Mouse (Mus musculus) heart, embryonic 12.5 days (tissue): ENCODE results near the gene Glrp1. TPM values are rescaled to one million over a fixed set of nuclear protein-coding genes. Genes with fewer than 3 reads are reported as not detected.
A peak's percentile ranks its signal among the peaks of the same experiment; 100 is the strongest.

Source experiments
- ATAC-seq: fragments of 200-750 bp; cut with Nextera tagmentation; 2 replicates; pipeline ENCODE4 v1.8.0; 2017; ENCODE audit warnings: moderate TSS enrichment, moderate library complexity; ENCODE audit not compliant: insufficient number of reproducible peaks, low FRiP score
- H3K27ac ChIP-seq: fragments of 300-500 bp; sonication (generic); 2 replicates; pipeline ENCODE4 v1.5.1; 2016; ENCODE audit warnings: mild to moderate bottlenecking, moderate library complexity; ENCODE audit not compliant: poor library complexity, severe bottlenecking
- H3K27me3 ChIP-seq: fragments of 300-500 bp; sonication (generic); replicated peaks from 2 replicates; pipeline ENCODE4 v1.6.1; 2016; ENCODE audit warnings: mild to moderate bottlenecking, moderate library complexity
- H3K36me3 ChIP-seq: fragments of 300-500 bp; sonication (generic); 2 replicates; pipeline ENCODE4 v1.6.1; 2016; ENCODE audit warnings: mild to moderate bottlenecking, moderate library complexity
- H3K4me1 ChIP-seq: fragments of 300-500 bp; sonication (generic); replicated peaks from 2 replicates; pipeline ENCODE4 v1.6.1; 2016; ENCODE audit warnings: mild to moderate bottlenecking
- H3K4me2 ChIP-seq: fragments of 300-500 bp; sonication (generic); 2 replicates; pipeline ENCODE4 v1.6.1; 2016; ENCODE audit warnings: mild to moderate bottlenecking, moderate library complexity
- H3K4me3 ChIP-seq: fragments of 300-500 bp; sonication (generic); 2 replicates; pipeline ENCODE4 v1.5.1; 2016; ENCODE audit warnings: mild to moderate bottlenecking
- H3K9ac ChIP-seq: fragments of 300-500 bp; sonication (generic); 2 replicates; pipeline ENCODE4 v1.6.1; 2016; ENCODE audit warnings: mild to moderate bottlenecking, moderate library complexity
- H3K9me3 ChIP-seq: fragments of 300-500 bp; sonication (generic); replicated peaks from 2 replicates; pipeline ENCODE4 v1.6.1; 2016; ENCODE audit warnings: mild to moderate bottlenecking, moderate library complexity
- WGBS: fragments of 180-500 bp; shearing (Covaris S2); methylation state at CpG from one replicate; pipeline ENCODE4 v1.1.7; 2016; 5-methylcytosine and 5-hydroxymethylcytosine counted together
- polyA plus RNA-seq: library from polyadenylated mRNA; unstranded; fragments of >200 nt; fragmentation: Nextera tagmentation; extraction: Ambion mirVana; gene quantifications from 2 replicates; pipeline ENCODE4 v1.2.1, GENCODE M21; 2016

Gene Glrp1
- polyA plus RNA-seq, 1 experiment from 2014 or later, result 0.11 TPM

DNA sequence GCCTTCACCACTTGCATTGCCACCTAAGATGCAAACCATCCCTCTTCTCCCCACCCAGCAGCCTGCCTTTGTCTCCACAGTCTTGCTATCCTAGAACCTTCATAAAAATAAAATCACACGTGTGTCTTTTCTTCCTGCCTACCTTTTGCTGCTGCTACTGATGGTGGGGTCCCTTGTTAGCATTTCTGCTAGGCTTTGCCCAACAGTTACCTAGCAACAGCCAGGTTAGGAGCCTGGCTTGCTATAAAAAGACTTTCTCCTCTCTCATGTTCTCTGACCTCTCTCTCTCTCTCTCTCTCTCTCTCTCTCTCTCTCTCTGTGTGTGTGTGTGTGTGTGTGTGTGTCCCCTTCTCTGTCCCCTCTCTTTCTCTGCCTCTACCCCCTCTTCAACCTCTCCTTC is 48.8 kb downstream of the Glrp1 start:
- Histone ChIP-seq H3K4me2 (no peak overlapping the region), H3K9ac (no peak overlapping the region), H3K4me1 (peaks cover 19% of the 10 kb centered on the region), H3K4me3 (no peak overlapping the region), H3K27me3 (no peaks in the 10 kb centered on the region), H3K27ac (no peak overlapping the region), H3K36me3 (no peaks in the 10 kb centered on the region), H3K9me3 (peaks cover 6% of the 10 kb centered on the region; the same call in 1 of the 2 replicates)
- ATAC-seq, result no peak
- 20% methylated on average over 1 of the region's 1 CpGs for WGBS

- no peak for ATAC-seq
- Histone ChIP-seq H3K9ac (no peak overlapping the region), H3K4me2 (no peak overlapping the region), H3K36me3 (no peaks in the 10 kb centered on the region), H3K4me3 (no peak overlapping the region), H3K27ac (no peak overlapping the region), H3K27me3 (no peaks in the 10 kb centered on the region), H3K9me3 (peaks cover 6% of the 10 kb centered on the region; the same call in 1 of the 2 replicates), H3K4me1 (peaks cover 19% of the 10 kb centered on the region)
- 84% methylated on average over 5 of the region's 5 CpGs for WGBS
Measured at GRCm38 (mm10) chr1:88459655-88460054, 50.2 kb downstream of the Glrp1 start.

DNA sequence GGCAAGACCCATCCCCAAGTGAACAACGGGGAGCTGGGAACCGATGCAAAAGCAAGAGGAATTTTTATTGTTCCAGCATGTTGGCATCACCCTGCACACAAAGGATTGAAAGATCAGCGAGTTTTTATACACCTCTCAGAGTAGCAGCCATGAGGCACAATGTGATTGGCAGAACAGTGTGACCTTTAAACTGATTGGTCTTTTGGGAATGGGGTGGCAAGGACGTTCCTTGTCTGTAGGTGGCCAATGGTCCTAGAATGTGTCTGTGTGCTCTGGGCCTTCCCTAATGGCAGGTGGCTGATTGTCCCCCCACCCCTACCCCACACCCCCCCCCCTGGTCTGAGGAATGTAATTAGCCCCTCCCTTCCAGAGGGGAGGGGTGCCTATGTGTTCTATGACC is 50.7 kb downstream of the Glrp1 start:
- no peaks in the 10 kb centered on the region for H3K27me3 ChIP-seq
- H3K9me3 ChIP-seq, result peaks cover 6% of the 10 kb centered on the region; the same call in 1 of the 2 replicates
- no peak overlapping the region for H3K4me2 ChIP-seq
- WGBS, result 87% methylated on average over 4 of the region's 4 CpGs
- peaks cover 19% of the 10 kb centered on the region for H3K4me1 ChIP-seq
- no peak overlapping the region for H3K4me3 ChIP-seq
- H3K27ac ChIP-seq, result no peak overlapping the region
- no peak for ATAC-seq
- no peaks in the 10 kb centered on the region for H3K36me3 ChIP-seq
- H3K9ac ChIP-seq, result no peak overlapping the region

DNA sequence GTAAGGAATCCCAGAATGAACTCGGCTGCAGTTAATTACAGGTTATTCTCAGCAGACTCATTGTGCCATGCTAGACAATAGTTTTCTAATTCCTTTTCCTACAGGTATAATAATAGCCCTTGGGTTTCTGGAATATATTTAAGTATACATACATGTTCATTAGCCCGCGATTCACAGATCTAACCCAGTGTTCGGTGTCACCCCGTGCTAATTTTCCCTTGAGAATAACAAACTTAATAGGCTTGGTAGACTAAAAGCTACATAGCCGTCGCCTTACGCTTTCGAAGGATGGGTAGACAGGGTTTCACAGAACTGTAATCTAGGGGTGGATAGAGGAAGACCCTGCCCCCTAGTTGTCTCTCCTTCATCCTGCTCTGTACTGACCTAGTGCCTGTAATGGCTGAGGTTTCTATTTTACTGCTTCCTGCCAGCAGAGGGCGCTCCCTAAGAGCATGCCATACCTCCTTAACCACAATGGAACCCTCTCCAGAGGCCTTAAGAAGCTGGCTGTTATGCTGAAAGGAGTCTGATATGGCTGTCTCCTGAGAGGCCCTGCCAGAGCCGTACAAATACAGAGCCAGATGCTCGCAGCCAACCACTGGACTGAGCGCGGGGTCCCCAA is 53.3 kb downstream of the Glrp1 start:
- H3K9ac ChIP-seq, result no peak overlapping the region
- H3K4me2 ChIP-seq, result no peak overlapping the region
- peaks cover 7% of the 10 kb centered on the region for H3K4me1 ChIP-seq
- no peak overlapping the region for H3K27ac ChIP-seq
- no peaks in the 10 kb centered on the region for H3K27me3 ChIP-seq
- H3K4me3 ChIP-seq, result no peak overlapping the region
- peak; percentile 39; the same call in 1 of the 2 replicates for ATAC-seq
- 53% methylated on average over 14 of the region's 14 CpGs for WGBS
- H3K36me3 ChIP-seq, result no peaks in the 10 kb centered on the region
- peaks cover 6% of the 10 kb centered on the region; the same call in 1 of the 2 replicates for H3K9me3 ChIP-seq

- Histone ChIP-seq H3K9ac (no peak overlapping the region), H3K27ac (no peak overlapping the region), H3K4me1 (0 out of 2 replicates have a peak, but pooled peaks cover 2% of the 10 kb centered on the region), H3K4me2 (no peak overlapping the region), H3K4me3 (no peak overlapping the region), H3K9me3 (peaks cover 6% of the 10 kb centered on the region; the same call in 1 of the 2 replicates), H3K36me3 (no peaks in the 10 kb centered on the region), H3K27me3 (no peaks in the 10 kb centered on the region)
- ATAC-seq, result no peak
- 38% methylated on average over 3 of the region's 3 CpGs for WGBS
Measured at GRCm38 (mm10) chr1:88455761-88456160, 54.1 kb downstream of the Glrp1 start.

DNA sequence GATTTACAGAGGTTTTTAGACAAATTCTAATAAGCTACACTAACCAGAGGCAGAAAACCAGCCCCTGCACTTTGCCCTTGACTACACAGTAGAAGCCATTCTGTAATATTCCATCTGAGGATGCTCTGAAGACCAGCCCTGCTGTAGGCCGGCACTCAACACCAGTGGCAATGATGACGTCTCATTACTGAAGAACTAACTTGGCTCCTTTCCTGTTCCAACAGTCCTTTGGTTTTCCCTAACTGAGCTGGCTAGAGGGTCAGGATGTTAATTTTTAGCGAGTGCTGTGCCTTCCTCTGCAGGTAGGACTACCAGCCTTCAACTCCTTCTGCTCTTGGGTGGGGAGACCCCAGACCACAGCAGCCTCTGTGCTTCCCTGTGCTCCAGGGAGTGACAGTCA is 55.2 kb downstream of the Glrp1 start:
- WGBS, result 36% methylated on average over 3 of the region's 3 CpGs
- Histone ChIP-seq H3K27ac (no peak overlapping the region), H3K4me1 (0 out of 2 replicates have a peak, but pooled peaks cover 2% of the 10 kb centered on the region), H3K36me3 (no peaks in the 10 kb centered on the region), H3K27me3 (no peaks in the 10 kb centered on the region), H3K9me3 (peaks cover 6% of the 10 kb centered on the region; the same call in 1 of the 2 replicates), H3K4me2 (no peak overlapping the region), H3K4me3 (no peak overlapping the region), H3K9ac (no peak overlapping the region)
- no peak for ATAC-seq

DNA sequence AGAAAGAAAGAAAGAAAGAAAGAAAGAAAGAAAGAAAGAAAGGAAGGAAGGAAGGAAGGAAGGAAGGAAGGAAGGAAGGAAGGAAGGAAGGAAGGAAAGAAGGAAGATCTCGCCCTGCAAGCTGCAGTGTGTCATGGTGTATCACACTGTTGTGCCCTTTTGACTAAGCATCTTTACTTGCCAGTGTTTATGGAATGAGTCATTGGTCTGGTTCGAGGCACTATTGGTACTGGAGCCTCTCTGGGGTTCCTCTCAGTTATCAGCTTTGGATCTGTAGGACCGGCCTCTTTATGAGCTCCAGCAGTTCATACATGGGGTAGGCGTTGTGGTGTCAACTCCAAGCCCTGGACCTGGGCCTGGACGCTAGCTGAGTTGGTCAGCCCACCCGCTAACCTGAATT is 57.7 kb downstream of the Glrp1 start:
- 71% methylated on average over 6 of the region's 6 CpGs for WGBS
- Histone ChIP-seq H3K4me3 (no peak overlapping the region), H3K9ac (no peak overlapping the region), H3K27ac (no peak overlapping the region), H3K4me2 (no peak overlapping the region), H3K36me3 (no peaks in the 10 kb centered on the region), H3K9me3 (no peaks in the 10 kb centered on the region), H3K27me3 (no peaks in the 10 kb centered on the region), H3K4me1 (0 out of 2 replicates have a peak, but pooled peaks cover 2% of the 10 kb centered on the region)
- no peak for ATAC-seq

DNA sequence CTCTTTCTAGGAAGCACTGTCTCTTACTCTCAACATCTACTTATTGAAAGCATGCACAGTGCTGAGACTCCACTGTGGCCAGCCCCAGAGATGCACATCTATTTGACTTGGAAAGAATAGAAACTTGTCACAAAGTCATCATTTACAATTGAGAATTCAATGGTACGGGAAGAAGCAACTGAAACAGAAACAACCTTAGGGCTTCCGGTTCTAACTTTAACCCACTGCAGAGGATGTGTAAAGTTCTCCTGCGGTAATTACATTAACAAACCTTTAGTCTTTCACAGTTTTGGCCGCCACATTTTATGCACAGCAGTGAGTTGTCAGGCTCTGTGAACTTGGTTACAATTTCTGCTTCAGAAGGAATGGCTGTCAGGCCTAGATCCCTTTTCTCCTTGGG is 59.2 kb downstream of the Glrp1 start:
- Histone ChIP-seq H3K36me3 (no peaks in the 10 kb centered on the region), H3K27ac (no peak overlapping the region), H3K9me3 (no peaks in the 10 kb centered on the region), H3K4me1 (no peaks in the 10 kb centered on the region), H3K4me2 (no peak overlapping the region), H3K9ac (no peak overlapping the region), H3K27me3 (no peaks in the 10 kb centered on the region), H3K4me3 (no peak overlapping the region)
- 78% methylated on average over 4 of the region's 4 CpGs for WGBS
- ATAC-seq, result no peak

Other genes with a start within 250 kb of the Glrp1 start
- gene Hjurp, start 232.4 kb downstream of the Glrp1 start, polyA plus RNA-seq, result 141 TPM in 2 replicates
- 0.05 TPM in 1 of 2 replicates, not detected in the other for gene Trpm8, start 232.4 kb downstream of the Glrp1 start, polyA plus RNA-seq
- gene Spp2, start 103.1 kb downstream of the Glrp1 start, polyA plus RNA-seq, result 1.1 and 3.2 TPM in 2 replicates
- 12.1 and 12.6 TPM in 2 replicates for gene Arl4c, start 192.2 kb upstream of the Glrp1 start, polyA plus RNA-seq